Mouse (Mus musculus): ENCODE data around the gene Rbm17. TPM values are rescaled to one million over a fixed set of nuclear protein-coding genes. Genes with fewer than 3 reads are reported as not detected.

Rbm17 gene
- polyA plus RNA-seq, 1 experiment from 2014 or later, result 46.9 TPM

- DNase-seq (no peak), ATAC-seq (no peak)
- H3K4me3 ChIP-seq (ENCODE audit: low read depth, low read length), result no peak within 1 kb of the TSS
- no peak within 1 kb of the TSS for H3K27ac ChIP-seq (ENCODE audit: low read depth)
- no peaks in the 10 kb centered on the region for H3K4me1 ChIP-seq (ENCODE audit: insufficient read depth)
- no peak within 1 kb of the TSS for H3K9ac ChIP-seq (replicated peaks)
- no peaks in the 10 kb centered on the region for H3K36me3 ChIP-seq (replicated peaks; ENCODE audit: insufficient read depth, low read length)
- H3K4me2 ChIP-seq (ENCODE audit: low read depth, low read length), result no peak within 1 kb of the TSS
- no peaks in the 10 kb centered on the region for H3K27me3 ChIP-seq (ENCODE audit: insufficient read depth, low read length)
- no peaks in the 10 kb centered on the region for H3K9me3 ChIP-seq (ENCODE audit: low read length)
- TF ChIP-seq CTCF (IDR thresholded peaks at IDR 0.05; ENCODE audit: low read depth) (no peak), EP300 (IDR thresholded peaks at IDR 0.05; ENCODE audit: low read depth) (no peak)
- 74% methylated on average over 3 of the region's 3 CpGs for WGBS (ENCODE audit: insufficient replicate concordance)
These were observed 38.5 kb upstream of the Rbm17 start, which contains the start of gene Il2ra for GRCm38 (mm10) chr2:11642451-11642941. Il2ra (plus strand) TSS chr2:11642807.

- peak; percentile 72 for ATAC-seq
- no peaks in the 10 kb centered on the region for H3K4me1 ChIP-seq (ENCODE audit: insufficient read depth)
- no peak overlapping the region for H3K4me3 ChIP-seq (ENCODE audit: low read depth, low read length)
- no peak overlapping the region for H3K9ac ChIP-seq (replicated peaks)
- peak overlapping the region; percentile 78 for H3K27ac ChIP-seq (ENCODE audit: low read depth)
- peak; percentile 15 for DNase-seq
- TF ChIP-seq EP300 (IDR thresholded peaks at IDR 0.05; ENCODE audit: low read depth) (no peak), CTCF (IDR thresholded peaks at IDR 0.05; ENCODE audit: low read depth) (no peak)
- 20% methylated on average over 1 of the region's 1 CpGs for WGBS (ENCODE audit: insufficient replicate concordance)
- H3K36me3 ChIP-seq (replicated peaks; ENCODE audit: insufficient read depth, low read length), result no peaks in the 10 kb centered on the region
- no peak overlapping the region for H3K4me2 ChIP-seq (ENCODE audit: low read depth, low read length)
- H3K9me3 ChIP-seq (ENCODE audit: low read length), result no peaks in the 10 kb centered on the region
- H3K27me3 ChIP-seq (ENCODE audit: insufficient read depth, low read length), result no peaks in the 10 kb centered on the region
These were observed 33.2 kb upstream of the Rbm17 start for GRCm38 (mm10) chr2:11637115-11637514.

GRCm38 (mm10) chr2:11636138-11636480 lies 32.2 kb upstream of the Rbm17 start:
- no peaks in the 10 kb centered on the region for H3K27me3 ChIP-seq (ENCODE audit: insufficient read depth, low read length)
- TF ChIP-seq EP300 (IDR thresholded peaks at IDR 0.05; ENCODE audit: low read depth) (no peak), CTCF (IDR thresholded peaks at IDR 0.05; ENCODE audit: low read depth) (no peak)
- H3K9me3 ChIP-seq (ENCODE audit: low read length), result no peaks in the 10 kb centered on the region
- no peaks in the 10 kb centered on the region for H3K4me1 ChIP-seq (ENCODE audit: insufficient read depth)
- H3K4me2 ChIP-seq (ENCODE audit: low read depth, low read length), result no peak overlapping the region
- H3K27ac ChIP-seq (ENCODE audit: low read depth), result peak overlapping the region; percentile 78
- no peak overlapping the region for H3K4me3 ChIP-seq (ENCODE audit: low read depth, low read length)
- H3K36me3 ChIP-seq (replicated peaks; ENCODE audit: insufficient read depth, low read length), result no peaks in the 10 kb centered on the region
- WGBS (ENCODE audit: insufficient replicate concordance), result 64% methylated on average over 3 of the region's 3 CpGs
- no peak for DNase-seq
- ATAC-seq, result peak; percentile 27; the same call in 1 of the 2 replicates
- H3K9ac ChIP-seq (replicated peaks), result no peak overlapping the region

- Histone ChIP-seq H3K36me3 (replicated peaks; ENCODE audit: insufficient read depth, low read length) (no peaks in the 10 kb centered on the region), H3K9me3 (ENCODE audit: low read length) (no peaks in the 10 kb centered on the region), H3K9ac (replicated peaks) (no peak overlapping the region), H3K27me3 (ENCODE audit: insufficient read depth, low read length) (no peaks in the 10 kb centered on the region), H3K27ac (ENCODE audit: low read depth) (peak overlapping the region; percentile 78), H3K4me2 (ENCODE audit: low read depth, low read length) (no peak overlapping the region), H3K4me1 (ENCODE audit: insufficient read depth) (no peaks in the 10 kb centered on the region), H3K4me3 (ENCODE audit: low read depth, low read length) (no peak overlapping the region)
- 79% methylated on average over 5 of the region's 5 CpGs for WGBS (ENCODE audit: insufficient replicate concordance)
- DNase-seq, result no peak
- TF ChIP-seq EP300 (IDR thresholded peaks at IDR 0.05; ENCODE audit: low read depth), result no peak
- TF ChIP-seq CTCF (IDR thresholded peaks at IDR 0.05; ENCODE audit: low read depth), result no peak
- ATAC-seq, result peak; percentile 10; the same call in 1 of the 2 replicates
These were observed 31.7 kb upstream of the Rbm17 start for GRCm38 (mm10) chr2:11635471-11636137.

GRCm38 (mm10) chr2:11635035-11635434 lies 31.1 kb upstream of the Rbm17 start:
- DNase-seq, result no peak

GRCm38 (mm10) chr2:11625890-11626289 lies 21.9 kb upstream of the Rbm17 start, which contains the start of gene Gm17490:
Gm17490 (minus strand) TSS chr2:11626264.
- 82% methylated on average over 5 of the region's 5 CpGs for WGBS (ENCODE audit: insufficient replicate concordance)
- TF ChIP-seq EP300 (IDR thresholded peaks at IDR 0.05; ENCODE audit: low read depth), result no peak
- TF ChIP-seq CTCF (IDR thresholded peaks at IDR 0.05; ENCODE audit: low read depth), result no peak
- no peaks in the 10 kb centered on the region for H3K36me3 ChIP-seq (replicated peaks; ENCODE audit: insufficient read depth, low read length)
- no peaks in the 10 kb centered on the region for H3K27me3 ChIP-seq (ENCODE audit: insufficient read depth, low read length)
- no peaks in the 10 kb centered on the region for H3K9me3 ChIP-seq (ENCODE audit: low read length)
- H3K27ac ChIP-seq (ENCODE audit: low read depth), result no peak within 1 kb of the TSS
- DNase-seq, result no peak
- H3K4me2 ChIP-seq (ENCODE audit: low read depth, low read length), result no peak within 1 kb of the TSS
- no peak within 1 kb of the TSS for H3K4me3 ChIP-seq (ENCODE audit: low read depth, low read length)
- H3K9ac ChIP-seq (replicated peaks), result no peak within 1 kb of the TSS
- no peaks in the 10 kb centered on the region for H3K4me1 ChIP-seq (ENCODE audit: insufficient read depth)
- ATAC-seq, result no peak

More at GRCm38 (mm10) chr2:11635035-11635434, 31.1 kb upstream of the Rbm17 start:
- no peak for TF ChIP-seq CTCF (IDR thresholded peaks at IDR 0.05; ENCODE audit: low read depth)
- no peak for TF ChIP-seq EP300 (IDR thresholded peaks at IDR 0.05; ENCODE audit: low read depth)
- Histone ChIP-seq H3K9me3 (ENCODE audit: low read length) (no peaks in the 10 kb centered on the region), H3K36me3 (replicated peaks; ENCODE audit: insufficient read depth, low read length) (no peaks in the 10 kb centered on the region), H3K4me3 (ENCODE audit: low read depth, low read length) (no peak overlapping the region), H3K4me1 (ENCODE audit: insufficient read depth) (no peaks in the 10 kb centered on the region), H3K27me3 (ENCODE audit: insufficient read depth, low read length) (no peaks in the 10 kb centered on the region), H3K4me2 (ENCODE audit: low read depth, low read length) (no peak overlapping the region), H3K9ac (replicated peaks) (no peak overlapping the region), H3K27ac (ENCODE audit: low read depth) (peak overlapping the region; percentile 78)
- 81% methylated on average over 6 of the region's 6 CpGs for WGBS (ENCODE audit: insufficient replicate concordance)
- no peak for ATAC-seq
